Mouse (Mus musculus): ENCODE results near the gene Magi1. TPM values are rescaled to one million over a fixed set of nuclear protein-coding genes. Genes with fewer than 3 reads are reported as not detected.

Magi1 gene
- total RNA-seq, 1 experiment from 2014 or later = 0.20 TPM

GRCm38 (mm10) chr6:94149800-94150199 is 133.9 kb downstream of the Magi1 start:
- no peak for ATAC-seq (replicated peaks in 1 of 2; ENCODE audit: insufficient read depth in 1 of 2, low FRiP score in 2 of 2, low TSS enrichment in 1 of 2, low read depth in 1 of 2, poor library complexity in 2 of 2, severe bottlenecking in 2 of 2)

DNA sequence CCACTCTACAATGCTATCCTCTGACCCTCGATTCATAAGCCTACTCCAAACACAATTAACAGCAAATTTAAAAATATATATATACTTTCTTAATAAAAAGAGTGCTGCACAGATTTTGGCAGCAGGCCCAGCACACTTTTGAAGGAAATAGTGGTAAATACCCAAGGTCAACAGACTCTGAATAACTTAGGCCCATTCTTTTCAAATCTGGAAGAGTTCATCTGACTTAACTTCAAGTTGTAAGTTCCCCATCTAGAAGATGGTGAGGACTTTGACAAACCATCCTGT is 137.6 kb downstream of the Magi1 start:
- no peak for ATAC-seq (replicated peaks in 1 of 2; ENCODE audit: insufficient read depth in 1 of 2, low FRiP score in 2 of 2, low TSS enrichment in 1 of 2, low read depth in 1 of 2, poor library complexity in 2 of 2, severe bottlenecking in 2 of 2)

DNA sequence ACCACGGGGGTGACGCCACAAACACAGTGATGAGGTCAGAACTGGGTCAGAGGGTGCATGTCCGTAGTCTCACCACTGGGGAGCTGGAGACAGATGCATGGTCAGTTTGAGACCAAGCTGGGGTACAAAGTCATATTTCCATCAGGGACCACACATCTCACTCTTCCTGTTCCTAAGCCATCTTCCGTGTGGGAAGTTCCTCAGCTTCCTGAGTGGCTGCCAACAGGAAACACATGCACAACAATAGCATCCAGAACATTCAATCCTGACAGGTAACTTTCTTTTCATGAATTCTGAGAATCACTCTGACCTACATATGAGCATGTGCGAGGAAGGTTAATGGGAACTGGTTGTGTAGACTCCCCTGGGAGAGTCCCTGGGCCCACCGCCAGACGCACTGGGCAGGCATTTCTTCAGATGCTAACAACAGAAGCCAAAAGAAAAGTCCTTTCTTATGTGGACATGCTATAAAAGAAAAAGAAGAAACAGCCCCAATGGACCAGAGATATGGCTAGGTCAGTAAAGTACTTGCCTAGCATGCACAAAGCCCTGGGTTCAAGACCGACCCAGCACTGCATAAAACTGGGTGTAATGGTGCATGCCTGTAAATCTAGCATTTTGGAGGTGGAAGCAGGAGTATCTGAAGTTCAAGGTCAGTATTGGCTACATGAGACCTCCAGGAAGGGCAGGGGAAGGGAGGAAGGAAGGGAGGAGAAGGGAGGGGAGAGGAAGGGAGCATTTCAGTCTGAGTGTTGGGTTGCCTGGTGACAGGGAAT is 138.1 kb downstream of the Magi1 start:
- no peak for ATAC-seq (replicated peaks in 1 of 2; ENCODE audit: insufficient read depth in 1 of 2, low FRiP score in 2 of 2, low TSS enrichment in 1 of 2, low read depth in 1 of 2, poor library complexity in 2 of 2, severe bottlenecking in 2 of 2)

DNA sequence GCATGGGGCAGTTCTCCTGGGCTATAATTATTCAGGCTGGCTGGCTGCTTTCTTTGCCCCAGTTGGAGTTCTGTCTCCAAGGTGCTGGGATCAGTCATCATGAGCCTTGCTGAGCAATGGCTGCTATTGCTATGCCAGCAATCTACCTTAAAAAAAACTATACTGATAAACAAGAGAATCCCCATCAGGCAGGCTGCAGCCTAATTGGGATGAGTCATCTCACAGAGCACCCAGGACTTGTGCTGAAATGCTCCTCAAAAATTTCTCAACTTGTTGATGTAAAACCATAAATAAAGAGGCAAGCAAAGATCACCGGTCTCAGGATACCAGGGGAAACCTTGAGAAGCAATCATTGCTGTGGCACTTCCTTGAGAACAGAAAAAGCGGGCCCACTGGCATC is 141.2 kb downstream of the Magi1 start:
- no peak for ATAC-seq (replicated peaks in 1 of 2; ENCODE audit: insufficient read depth in 1 of 2, low FRiP score in 2 of 2, low TSS enrichment in 1 of 2, low read depth in 1 of 2, poor library complexity in 2 of 2, severe bottlenecking in 2 of 2)

GRCm38 (mm10) chr6:94141496-94141895 is 142.2 kb downstream of the Magi1 start:
- no peak for ATAC-seq (replicated peaks in 1 of 2; ENCODE audit: insufficient read depth in 1 of 2, low FRiP score in 2 of 2, low TSS enrichment in 1 of 2, low read depth in 1 of 2, poor library complexity in 2 of 2, severe bottlenecking in 2 of 2)

DNA sequence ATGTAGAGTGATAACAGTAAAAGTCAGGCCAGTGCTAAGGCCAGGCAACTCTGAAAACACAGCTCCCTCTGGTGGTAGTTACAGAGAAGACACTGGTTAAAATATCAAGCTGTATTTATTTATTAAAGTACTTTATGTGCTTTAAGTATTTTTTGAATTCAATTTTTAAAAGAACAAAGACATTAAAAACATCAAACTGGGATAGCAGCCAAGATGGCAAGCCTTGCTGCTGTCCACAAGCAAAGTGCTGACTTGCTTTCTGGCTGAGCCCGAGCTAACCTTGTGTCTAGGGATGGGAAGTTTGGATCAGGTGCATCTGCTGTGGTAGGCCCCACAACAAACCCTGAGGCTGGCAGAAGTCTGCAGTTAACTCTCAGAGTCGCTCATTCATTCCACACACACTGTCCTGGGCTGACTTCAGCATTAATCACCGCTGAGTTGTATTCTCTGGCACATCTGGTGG is 143.7 kb downstream of the Magi1 start:
- no peak for ATAC-seq (replicated peaks in 1 of 2; ENCODE audit: insufficient read depth in 1 of 2, low FRiP score in 2 of 2, low TSS enrichment in 1 of 2, low read depth in 1 of 2, poor library complexity in 2 of 2, severe bottlenecking in 2 of 2)

GRCm38 (mm10) chr6:94136693-94137092 is 147.0 kb downstream of the Magi1 start:
- ATAC-seq (replicated peaks in 1 of 2; ENCODE audit: insufficient read depth in 1 of 2, low FRiP score in 2 of 2, low TSS enrichment in 1 of 2, low read depth in 1 of 2, poor library complexity in 2 of 2, severe bottlenecking in 2 of 2) = no peak

GRCm38 (mm10) chr6:94134159-94134558 is 149.6 kb downstream of the Magi1 start:
- no peak for ATAC-seq (replicated peaks in 1 of 2; ENCODE audit: insufficient read depth in 1 of 2, low FRiP score in 2 of 2, low TSS enrichment in 1 of 2, low read depth in 1 of 2, poor library complexity in 2 of 2, severe bottlenecking in 2 of 2)

DNA sequence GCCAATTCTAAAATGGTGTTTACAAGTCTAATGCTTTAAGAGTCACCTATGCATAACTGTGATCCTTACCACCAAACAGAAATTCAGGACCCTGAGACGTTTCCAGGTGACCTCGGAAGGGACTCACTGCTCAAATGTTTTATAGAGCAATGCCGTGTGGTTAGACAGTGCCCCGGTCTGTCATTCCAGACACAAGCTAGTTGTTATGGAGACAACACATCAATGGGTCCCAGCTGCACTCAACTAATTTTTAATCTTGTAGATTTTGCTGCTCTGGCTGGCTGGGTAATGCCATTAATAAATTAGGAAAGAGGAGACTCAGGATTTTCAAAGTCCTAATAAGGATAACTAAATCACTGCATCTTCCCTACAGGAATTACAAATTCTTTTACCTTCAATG is 151.7 kb downstream of the Magi1 start:
- ATAC-seq (replicated peaks in 1 of 2; ENCODE audit: insufficient read depth in 1 of 2, low FRiP score in 2 of 2, low TSS enrichment in 1 of 2, low read depth in 1 of 2, poor library complexity in 2 of 2, severe bottlenecking in 2 of 2) = no peak

- no peak for ATAC-seq (replicated peaks in 1 of 2; ENCODE audit: insufficient read depth in 1 of 2, low FRiP score in 2 of 2, low TSS enrichment in 1 of 2, low read depth in 1 of 2, poor library complexity in 2 of 2, severe bottlenecking in 2 of 2)
Observed at GRCm38 (mm10) chr6:94130389-94130788, 153.3 kb downstream of the Magi1 start.

DNA sequence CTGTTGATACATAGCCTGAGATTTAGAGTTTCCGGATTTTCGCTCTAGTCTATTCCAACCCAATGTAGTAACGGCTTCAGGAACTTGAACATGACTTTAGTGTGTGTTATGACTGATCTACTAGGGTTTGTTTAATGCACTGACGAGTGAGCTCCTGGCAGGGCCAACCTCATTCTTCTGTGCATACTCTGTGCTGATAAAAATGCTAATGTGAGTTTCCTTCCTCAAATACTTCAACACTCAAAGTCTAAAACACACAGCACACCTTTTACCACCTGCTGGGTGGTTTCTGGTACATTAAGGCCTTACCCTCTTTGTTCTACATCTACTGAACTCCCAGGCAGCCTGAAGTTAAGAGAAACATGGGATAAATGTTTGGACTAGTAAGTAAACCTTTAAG is 157.0 kb downstream of the Magi1 start:
- no peak for ATAC-seq (replicated peaks in 1 of 2; ENCODE audit: insufficient read depth in 1 of 2, low FRiP score in 2 of 2, low TSS enrichment in 1 of 2, low read depth in 1 of 2, poor library complexity in 2 of 2, severe bottlenecking in 2 of 2)

GRCm38 (mm10) chr6:94125144-94125543 is 158.6 kb downstream of the Magi1 start:
- no peak for ATAC-seq (replicated peaks in 1 of 2; ENCODE audit: insufficient read depth in 1 of 2, low FRiP score in 2 of 2, low TSS enrichment in 1 of 2, low read depth in 1 of 2, poor library complexity in 2 of 2, severe bottlenecking in 2 of 2)

DNA sequence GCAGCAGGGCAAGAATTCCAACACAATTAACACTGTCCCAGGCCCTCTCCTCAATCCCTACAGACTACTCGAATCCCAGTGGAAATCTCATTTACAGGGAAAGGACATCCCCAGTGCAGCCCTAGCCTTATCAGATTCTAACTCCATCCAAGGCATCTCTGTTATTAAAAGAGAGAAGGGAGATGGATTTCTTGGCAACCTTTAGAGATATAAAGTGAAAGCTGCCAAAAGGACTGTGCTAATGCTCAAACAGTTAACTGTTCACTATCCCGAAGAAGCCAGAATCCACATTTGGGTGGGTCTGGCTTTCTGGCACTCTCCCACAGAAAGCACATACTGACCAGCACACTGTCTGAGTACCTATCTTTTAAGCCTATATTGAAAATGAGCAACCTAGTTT is 159.4 kb downstream of the Magi1 start:
- no peak for ATAC-seq (replicated peaks in 1 of 2; ENCODE audit: insufficient read depth in 1 of 2, low FRiP score in 2 of 2, low TSS enrichment in 1 of 2, low read depth in 1 of 2, poor library complexity in 2 of 2, severe bottlenecking in 2 of 2)

- ATAC-seq (replicated peaks in 1 of 2; ENCODE audit: insufficient read depth in 1 of 2, low FRiP score in 2 of 2, low TSS enrichment in 1 of 2, low read depth in 1 of 2, poor library complexity in 2 of 2, severe bottlenecking in 2 of 2) = no peak
Observed at GRCm38 (mm10) chr6:94122566-94123150, 161.1 kb downstream of the Magi1 start.

DNA sequence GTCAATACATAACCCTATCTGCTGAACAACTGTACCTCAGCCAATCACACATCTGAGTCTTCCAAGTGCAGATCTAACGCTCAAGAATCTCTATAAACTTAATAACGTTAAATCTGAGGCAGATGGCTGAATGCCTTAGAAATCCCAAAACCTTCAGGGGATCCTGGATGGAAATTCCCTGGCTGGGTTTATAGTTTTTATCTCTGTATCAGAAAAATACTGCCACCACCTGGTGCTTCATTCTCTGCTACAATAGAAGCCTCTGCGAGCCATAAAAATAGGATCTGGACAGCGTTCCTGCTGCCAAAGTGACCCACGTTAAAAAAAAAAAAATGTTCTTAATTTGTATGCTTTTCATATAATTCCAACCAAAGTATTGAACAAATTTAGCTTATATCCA is 162.2 kb downstream of the Magi1 start:
- ATAC-seq (replicated peaks in 1 of 2; ENCODE audit: insufficient read depth in 1 of 2, low FRiP score in 2 of 2, low TSS enrichment in 1 of 2, low read depth in 1 of 2, poor library complexity in 2 of 2, severe bottlenecking in 2 of 2) = no peak

DNA sequence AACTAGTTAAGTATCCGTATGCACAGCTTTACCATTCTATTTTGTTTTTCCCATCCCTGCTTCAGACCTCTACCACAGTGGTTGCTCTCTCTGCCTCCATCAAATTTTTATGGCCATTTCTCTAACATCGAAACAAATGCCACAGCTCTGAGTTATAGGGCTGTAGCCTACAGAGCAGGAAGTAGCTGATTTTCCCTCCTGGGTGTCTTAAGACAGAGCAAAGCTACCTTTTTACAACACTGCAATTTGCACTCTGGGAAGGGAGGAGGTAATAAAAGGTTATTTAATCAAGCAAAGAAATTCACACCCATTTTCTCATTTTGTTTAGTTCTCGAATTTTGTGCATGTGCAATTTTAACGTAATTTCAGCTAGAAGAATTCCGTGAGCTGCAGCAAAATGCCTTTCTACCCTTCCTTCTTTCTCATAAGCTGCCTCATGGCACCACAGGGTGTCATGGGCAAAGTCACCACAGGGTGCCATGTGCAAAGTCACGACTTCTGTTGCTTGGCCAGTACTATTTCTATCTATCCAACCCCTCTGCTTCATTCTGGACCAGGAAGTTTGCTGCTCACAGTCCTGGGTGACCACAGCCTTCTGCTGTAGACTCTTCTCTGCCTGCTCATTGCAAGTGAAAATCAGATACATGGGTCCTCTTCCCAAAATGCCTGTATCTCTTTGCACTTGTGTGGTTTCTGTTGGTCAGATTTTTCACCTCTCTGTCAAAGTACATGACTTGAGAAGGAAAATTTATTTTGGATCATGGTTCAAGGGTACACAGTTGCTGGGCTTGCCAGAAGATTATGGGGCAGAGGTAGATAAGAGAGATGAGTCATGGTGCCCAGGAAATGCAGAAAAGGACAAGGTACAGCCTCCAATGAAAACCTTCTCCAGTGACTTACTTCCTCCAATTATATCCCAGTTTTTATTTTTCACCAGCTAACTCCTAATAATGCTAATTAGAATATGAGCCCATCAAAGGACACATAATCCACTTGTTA is 167.0 kb downstream of the Magi1 start:
- ATAC-seq (replicated peaks in 1 of 2; ENCODE audit: insufficient read depth in 1 of 2, low FRiP score in 2 of 2, low TSS enrichment in 1 of 2, low read depth in 1 of 2, poor library complexity in 2 of 2, severe bottlenecking in 2 of 2) = no peak

- no peak for ATAC-seq (replicated peaks in 1 of 2; ENCODE audit: insufficient read depth in 1 of 2, low FRiP score in 2 of 2, low TSS enrichment in 1 of 2, low read depth in 1 of 2, poor library complexity in 2 of 2, severe bottlenecking in 2 of 2)
Observed at GRCm38 (mm10) chr6:94111833-94112232, 171.9 kb downstream of the Magi1 start.
